Mouse (Mus musculus) layer of hippocampus, adult 9-11 months (tissue): ENCODE data around the gene Pomp.

ENCODE experiments used
- DNase-seq: peaks from one replicate; pipeline ENCODE4 v3.0.0; 2022

The Pomp gene

DNA sequence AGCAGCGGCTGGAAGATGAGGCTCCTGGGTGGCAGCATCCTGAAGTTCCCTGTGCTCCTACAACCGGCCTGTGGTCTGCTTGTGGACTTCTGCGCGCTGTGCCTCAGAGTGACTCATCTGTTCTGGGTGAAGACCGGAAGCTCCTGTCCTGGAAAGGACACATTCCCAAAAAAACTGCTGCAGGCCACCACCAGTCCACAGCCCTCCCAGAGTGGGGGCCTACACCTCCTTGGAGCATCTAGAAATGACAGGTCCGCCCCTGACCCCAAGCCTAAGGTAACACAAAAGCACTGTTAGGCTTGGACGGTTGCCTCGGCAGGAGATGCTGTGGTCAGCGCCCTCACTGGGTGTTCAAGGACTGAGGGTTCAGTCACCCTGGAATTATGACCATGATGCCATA lies 42.9 kb downstream of the Pomp start:
- DNase-seq, result no peak

DNA sequence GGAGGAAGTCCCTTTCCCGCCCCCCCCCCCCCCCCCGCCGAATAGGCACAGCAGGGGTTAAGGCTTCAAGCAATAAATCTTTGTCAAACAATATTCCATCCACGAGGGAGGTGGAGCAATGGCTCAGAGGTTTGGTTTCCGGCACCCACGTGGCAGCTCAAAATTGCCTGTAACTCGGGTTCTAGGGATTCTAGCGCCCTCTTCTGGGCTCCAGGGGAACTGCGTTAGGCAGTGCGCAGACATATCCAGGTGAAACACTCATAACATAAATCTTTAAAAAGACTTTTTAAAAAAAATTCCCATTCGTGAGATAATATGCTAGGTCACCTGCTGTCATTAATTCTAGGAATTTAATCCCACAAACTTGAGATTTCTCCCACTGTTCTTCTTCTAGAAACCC lies 46.9 kb downstream of the Pomp start:
- no peak for DNase-seq

DNA sequence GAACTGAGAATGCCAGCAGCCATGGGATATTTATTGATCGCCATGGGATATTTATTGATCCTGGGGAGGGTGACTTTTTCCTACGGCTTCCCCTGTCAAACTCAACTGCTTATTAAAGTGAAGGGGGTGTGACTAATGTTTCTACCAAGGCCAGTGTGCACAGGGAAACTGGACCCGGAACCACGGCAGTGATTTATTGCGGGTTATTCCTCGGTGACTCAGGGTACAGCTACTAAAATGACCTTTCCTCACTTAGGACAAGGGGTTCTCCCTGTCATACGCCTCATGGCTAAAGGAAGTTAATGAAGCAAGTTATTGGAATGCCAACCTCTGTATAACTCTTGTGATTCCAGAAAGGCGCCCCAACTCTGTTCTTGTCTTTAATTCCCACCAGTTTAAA lies 47.6 kb downstream of the Pomp start:
- no peak for DNase-seq

- DNase-seq, result no peak
These were observed 50.7 kb downstream of the Pomp start for GRCm38 (mm10) chr5:147910807-147911509.

DNA sequence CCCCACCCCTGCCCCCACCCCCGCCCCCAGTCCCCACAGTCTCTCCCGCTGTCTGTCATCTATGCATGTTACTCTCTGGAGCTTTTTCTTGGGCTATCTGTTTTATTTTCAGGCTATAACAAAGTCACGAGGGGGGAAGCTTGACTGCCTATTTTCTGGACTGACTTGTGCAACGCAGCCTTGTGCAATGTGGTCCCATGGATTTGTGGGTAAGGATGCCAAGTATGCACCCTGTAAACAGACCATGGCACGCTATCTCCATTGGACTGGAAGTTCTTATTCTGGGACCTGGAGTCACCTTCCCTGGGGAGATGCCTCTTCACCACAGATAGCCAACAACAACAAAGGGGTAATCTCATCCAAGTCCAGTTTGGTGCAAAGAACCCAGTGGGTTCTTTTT lies 51.5 kb downstream of the Pomp start:
- peak; percentile 51 for DNase-seq

DNA sequence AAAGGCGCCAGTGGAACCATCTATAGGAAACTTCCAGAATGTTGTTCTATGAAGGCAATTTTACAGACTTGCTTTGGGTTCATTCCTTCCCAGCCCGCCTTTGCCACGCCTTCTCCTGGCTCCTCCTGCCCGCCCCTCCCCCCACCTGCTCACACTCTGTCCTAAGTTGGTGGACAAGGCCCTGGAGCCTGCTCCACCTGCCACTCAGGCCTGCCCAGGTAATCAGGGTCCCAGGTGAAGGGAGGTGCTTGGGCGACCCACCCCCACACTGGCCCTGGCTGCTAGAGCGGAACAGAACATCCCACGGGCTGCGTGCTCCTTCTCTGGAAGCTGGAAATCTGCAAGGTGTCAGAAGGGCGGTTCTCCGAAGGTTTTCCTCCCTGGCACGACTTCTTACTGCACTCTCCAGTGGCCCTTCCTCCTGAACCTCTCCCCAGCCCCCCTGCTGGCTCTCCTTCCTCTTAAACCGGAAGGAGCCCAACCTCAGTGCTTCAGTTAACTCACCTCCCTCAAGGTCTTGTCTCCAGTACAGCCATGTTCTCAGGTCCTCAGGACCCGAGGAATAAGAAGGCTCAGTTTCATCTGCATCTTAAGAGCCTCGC lies 53.1 kb downstream of the Pomp start:
- DNase-seq, result no peak

DNA sequence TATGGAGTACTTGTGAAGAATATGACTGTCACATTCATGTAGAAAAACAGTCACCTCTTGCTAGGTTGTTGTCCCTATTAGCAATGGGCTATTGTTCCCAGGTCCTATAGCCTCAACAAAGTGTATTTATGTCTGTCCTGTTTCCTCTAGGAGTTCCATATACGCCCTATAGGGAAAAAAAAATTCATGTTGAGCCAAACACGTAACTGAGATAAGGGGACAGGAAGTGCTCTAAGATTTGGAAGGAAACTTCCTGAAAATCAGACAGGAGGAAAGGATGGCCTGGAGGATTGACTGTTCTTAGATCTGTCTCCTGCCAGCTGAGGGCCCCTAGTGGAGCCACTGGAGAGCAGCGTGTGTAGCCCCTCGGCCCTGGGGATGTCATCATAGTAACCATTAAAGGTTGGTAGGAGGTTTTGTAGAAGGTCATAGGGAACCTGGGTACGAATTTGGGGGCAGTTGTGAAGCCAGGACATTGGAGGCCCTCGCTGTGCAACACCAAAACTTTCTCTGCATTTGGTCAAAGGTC lies 54.8 kb downstream of the Pomp start:
- no peak for DNase-seq

DNA sequence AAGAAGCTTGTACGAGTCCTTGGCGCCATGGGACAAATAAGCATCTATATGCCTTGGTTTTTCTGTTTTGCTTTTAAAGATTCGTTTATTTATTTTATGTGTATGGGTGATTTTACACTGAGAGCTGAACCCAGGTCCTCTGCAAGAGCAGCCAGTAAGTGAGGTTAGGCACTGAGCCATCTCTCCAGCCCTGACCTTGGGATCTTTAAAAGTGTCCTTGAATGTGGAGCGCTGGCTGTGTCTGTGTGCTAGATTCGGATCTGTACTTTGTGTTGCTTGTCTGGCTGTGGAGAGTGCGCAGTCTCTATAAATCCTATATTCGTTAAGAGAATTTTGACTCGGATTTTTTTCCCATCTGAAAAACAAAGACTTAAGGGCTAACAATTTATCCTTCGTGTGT lies 55.9 kb downstream of the Pomp start:
- DNase-seq, result no peak

DNA sequence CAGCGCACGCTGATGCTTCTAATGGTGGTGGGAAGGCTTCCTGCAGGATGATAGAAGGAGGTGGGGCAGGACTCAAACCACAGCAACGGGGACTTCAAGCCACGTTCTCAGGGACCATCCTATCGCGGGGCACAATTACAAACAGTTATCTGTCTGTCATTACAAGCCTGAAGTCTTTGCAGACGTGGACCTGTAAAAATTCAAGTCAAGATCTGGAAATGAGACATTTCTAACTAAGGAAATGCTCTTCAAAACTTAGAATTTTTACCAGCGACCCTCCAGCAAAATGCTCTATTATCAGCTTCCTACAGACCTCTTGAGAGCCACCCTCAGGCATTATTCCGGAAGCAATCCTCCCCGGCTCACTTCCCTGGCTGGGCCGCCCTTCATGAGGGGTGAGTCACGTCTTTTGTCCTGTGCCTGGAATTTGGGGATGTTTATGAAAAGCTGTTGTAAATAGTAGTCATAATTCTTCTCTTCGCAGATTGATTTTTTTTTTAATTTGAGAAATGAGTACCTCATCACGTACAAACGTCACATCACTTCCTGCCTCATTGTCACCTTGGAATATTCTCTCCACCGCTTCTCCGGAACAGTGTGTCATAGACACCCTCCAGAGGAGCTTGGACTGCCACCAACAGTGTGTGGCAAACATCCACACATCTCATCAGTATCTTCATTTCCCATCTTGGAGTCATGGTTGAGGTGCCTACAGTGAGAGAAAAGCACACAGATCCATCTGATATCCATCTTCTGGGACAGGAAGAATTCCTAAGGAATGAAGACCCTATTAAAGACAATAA lies 58.0 kb downstream of the Pomp start:
- DNase-seq, result no peak

DNA sequence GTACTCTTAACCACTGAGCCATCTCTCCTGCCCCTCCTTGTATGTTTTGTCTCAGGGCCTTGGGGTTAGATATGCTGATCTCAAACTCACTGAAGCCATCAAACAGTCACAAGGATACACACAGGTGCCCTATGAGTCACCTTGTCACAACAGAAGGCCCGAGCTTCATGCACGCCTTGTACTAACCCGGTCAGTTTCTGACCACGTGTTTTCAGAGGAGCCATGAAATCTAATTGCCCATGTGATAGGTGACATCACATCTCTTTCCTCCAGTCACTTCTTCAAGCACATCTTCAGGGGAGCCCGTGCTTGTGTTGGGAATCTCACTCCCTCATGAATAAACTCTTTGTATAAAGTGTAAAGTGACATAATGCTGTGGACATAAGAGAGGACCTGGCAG lies 64.4 kb downstream of the Pomp start:
- DNase-seq, result no peak
